Mouse (Mus musculus) midbrain, embryonic 14.5 days (tissue): Measurements from ENCODE around the gene Nfic. TPM values are rescaled to one million over a fixed set of nuclear protein-coding genes. Genes with fewer than 3 reads are reported as not detected.
"Not testable (repeated sequence)": the region's sequence is repeated elsewhere in the genome, so short reads cannot be mapped to it uniquely, and the experiment has no call there.

ENCODE experiments used
- ATAC-seq: fragments of 200-750 bp; cut with Nextera tagmentation; 2 replicates; pipeline ENCODE4 v1.8.0; 2017; ENCODE audit warnings: moderate number of reproducible peaks, moderate library complexity; ENCODE audit not compliant: low FRiP score, low TSS enrichment
- DNase-seq: peaks from one replicate; pipeline ENCODE4 v3.0.0-alpha.2; 2015
- H3K27ac ChIP-seq: fragments of 300-500 bp; sonication (generic); replicated peaks from 2 replicates; pipeline ENCODE4 v1.5.1; 2014; ENCODE audit warnings: mild to moderate bottlenecking, low read depth, low read length, moderate library complexity
- H3K27me3 ChIP-seq: fragments of 300-500 bp; sonication (generic); 2 replicates; pipeline ENCODE4 v1.6.1; 2014; ENCODE audit warnings: low read length, control low read depth, mixed read lengths; ENCODE audit not compliant: control insufficient read depth, insufficient read depth
- H3K36me3 ChIP-seq: fragments of 300-500 bp; sonication (generic); 2 replicates; pipeline ENCODE4 v1.6.1; 2014; ENCODE audit warnings: low read length, control low read depth; ENCODE audit not compliant: control insufficient read depth, insufficient read depth
- H3K4me1 ChIP-seq: fragments of 300-500 bp; sonication (generic); 2 replicates; pipeline ENCODE4 v1.6.1; 2014; ENCODE audit warnings: mild to moderate bottlenecking, antibody characterized with exemption, low read length, control low read depth; ENCODE audit not compliant: control insufficient read depth, insufficient read depth
- H3K4me2 ChIP-seq: fragments of 300-500 bp; sonication (generic); 2 replicates; pipeline ENCODE4 v1.6.1; 2014; ENCODE audit warnings: mild to moderate bottlenecking, low read length, moderate library complexity
- H3K4me3 ChIP-seq: fragments of 300-500 bp; sonication (generic); replicated peaks from 2 replicates; pipeline ENCODE4 v1.5.1; 2014; ENCODE audit warnings: low read depth, low read length
- H3K9ac ChIP-seq: fragments of 300-500 bp; sonication (generic); replicated peaks from 2 replicates; pipeline ENCODE4 v1.6.1; 2014; ENCODE audit warnings: mild to moderate bottlenecking, low read length, moderate library complexity
- H3K9me3 ChIP-seq: fragments of 300-500 bp; sonication (generic); 2 replicates; pipeline ENCODE4 v1.6.1; 2016; ENCODE audit warnings: low read length, control low read depth, mixed read lengths; ENCODE audit not compliant: control insufficient read depth
- WGBS: fragments of 180-500 bp; shearing (Covaris S2); extraction: QIAGEN DNeasy Blood & Tissue Kit; methylation state at CpG from one replicate; pipeline ENCODE4 v1.1.7; 2014; 5-methylcytosine and 5-hydroxymethylcytosine counted together
- polyA plus RNA-seq: library from polyadenylated mRNA; unstranded; fragments of >200 nt; fragmentation: Nextera tagmentation; extraction: Ambion mirVana; gene quantifications from 2 replicates; pipeline ENCODE4 v1.2.1, GENCODE M21; 2014

Gene Nfic
- polyA plus RNA-seq, 1 experiment from 2014 or later: 13.7 TPM

GRCm38 (mm10) chr10:81450641-81451364, 4.6 kb downstream of the Nfic start:
- Histone ChIP-seq H3K36me3 (no peaks in the 10 kb centered on the region), H3K27me3 (peaks cover 43% of the 10 kb centered on the region), H3K9ac (no peak overlapping the region), H3K4me3 (no peak overlapping the region), H3K4me1 (no peaks in the 10 kb centered on the region), H3K27ac (no peak overlapping the region), H3K9me3 (no peaks in the 10 kb centered on the region), H3K4me2 (no peak overlapping the region)
- DNase-seq (peak; percentile 0), ATAC-seq (no peak)
- WGBS: 61% methylated on average over 9 of the region's 9 CpGs

- H3K9ac ChIP-seq: no peak overlapping the region
- no peak overlapping the region for H3K4me2 ChIP-seq
- no peaks in the 10 kb centered on the region for H3K36me3 ChIP-seq
- no peak overlapping the region for H3K4me3 ChIP-seq
- ATAC-seq (no peak), DNase-seq (peak; percentile 95)
- WGBS: 1% methylated on average over 7 of the region's 7 CpGs
- H3K27ac ChIP-seq: no peak overlapping the region
- H3K9me3 ChIP-seq: no peaks in the 10 kb centered on the region
- peaks cover 43% of the 10 kb centered on the region for H3K27me3 ChIP-seq
- H3K4me1 ChIP-seq: no peaks in the 10 kb centered on the region
Observed at GRCm38 (mm10) chr10:81450140-81450539, 5.3 kb downstream of the Nfic start.

- H3K27ac ChIP-seq, H3K36me3 ChIP-seq, H3K9ac ChIP-seq, H3K4me1 ChIP-seq, ATAC-seq, H3K4me3 ChIP-seq, H3K4me2 ChIP-seq, DNase-seq, H3K27me3 ChIP-seq, H3K9me3 ChIP-seq: not testable (repeated sequence)
- 36% methylated on average over 2 of the region's 2 CpGs for WGBS
Observed at GRCm38 (mm10) chr10:81445516-81445915, 9.9 kb downstream of the Nfic start.

- no peaks in the 10 kb centered on the region for H3K4me1 ChIP-seq
- H3K4me3 ChIP-seq: no peak overlapping the region
- H3K27me3 ChIP-seq: no peaks in the 10 kb centered on the region
- no peaks in the 10 kb centered on the region for H3K9me3 ChIP-seq
- DNase-seq (peak; percentile 25), ATAC-seq (no peak)
- H3K36me3 ChIP-seq: no peaks in the 10 kb centered on the region
- H3K9ac ChIP-seq: no peak overlapping the region
- no peak overlapping the region for H3K27ac ChIP-seq
- H3K4me2 ChIP-seq: no peak overlapping the region
Observed at GRCm38 (mm10) chr10:81441019-81441418, 14.4 kb downstream of the Nfic start.

- Histone ChIP-seq H3K9ac (no peak overlapping the region), H3K9me3 (no peaks in the 10 kb centered on the region), H3K27me3 (no peaks in the 10 kb centered on the region), H3K4me1 (0 out of 2 replicates have a peak, but pooled peaks cover 3% of the 10 kb centered on the region), H3K36me3 (no peaks in the 10 kb centered on the region), H3K27ac (no peak overlapping the region), H3K4me2 (no peak overlapping the region), H3K4me3 (no peak overlapping the region)
- ATAC-seq: no peak
- 68% methylated on average over 3 of the region's 3 CpGs for WGBS
- peak; percentile 72 for DNase-seq
Observed at GRCm38 (mm10) chr10:81435436-81435835, 20.0 kb downstream of the Nfic start.

- no peak overlapping the region for H3K4me2 ChIP-seq
- ATAC-seq: no peak
- peak; percentile 0 for DNase-seq
- H3K27me3 ChIP-seq: no peaks in the 10 kb centered on the region
- no peak overlapping the region for H3K9ac ChIP-seq
- H3K36me3 ChIP-seq: no peaks in the 10 kb centered on the region
- peaks cover 6% of the 10 kb centered on the region; the same call in 1 of the 2 replicates for H3K4me1 ChIP-seq
- H3K9me3 ChIP-seq: no peaks in the 10 kb centered on the region
- no peak overlapping the region for H3K27ac ChIP-seq
- WGBS: 72% methylated on average over 15 of the region's 15 CpGs
- no peak overlapping the region for H3K4me3 ChIP-seq
Observed at GRCm38 (mm10) chr10:81434361-81435263, 20.8 kb downstream of the Nfic start.

GRCm38 (mm10) chr10:81433541-81434289, 21.7 kb downstream of the Nfic start:
- no peak overlapping the region for H3K4me3 ChIP-seq
- no peak overlapping the region for H3K9ac ChIP-seq
- no peaks in the 10 kb centered on the region; the same call in 1 of the 2 replicates for H3K27me3 ChIP-seq
- DNase-seq (peak; percentile 3), ATAC-seq (no peak)
- no peaks in the 10 kb centered on the region for H3K9me3 ChIP-seq
- WGBS: 80% methylated on average over 26 of the region's 26 CpGs
- peaks cover 8% of the 10 kb centered on the region; the same call in 1 of the 2 replicates for H3K4me1 ChIP-seq
- H3K4me2 ChIP-seq: peak overlapping the region; percentile 52
- no peaks in the 10 kb centered on the region for H3K36me3 ChIP-seq
- no peak overlapping the region for H3K27ac ChIP-seq

- peak overlapping the region; percentile 52 for H3K4me2 ChIP-seq
- H3K9ac ChIP-seq: no peak overlapping the region; the same call in 1 of the 2 replicates
- 4% methylated on average over 17 of the region's 17 CpGs for WGBS
- H3K9me3 ChIP-seq: no peaks in the 10 kb centered on the region
- peaks cover 7% of the 10 kb centered on the region; the same call in 1 of the 2 replicates for H3K27me3 ChIP-seq
- peak overlapping the region; percentile 20; the same call in 1 of the 2 replicates for H3K4me3 ChIP-seq
- H3K4me1 ChIP-seq: peaks cover 8% of the 10 kb centered on the region; the same call in 1 of the 2 replicates
- H3K27ac ChIP-seq: no peak overlapping the region
- no peaks in the 10 kb centered on the region for H3K36me3 ChIP-seq
- ATAC-seq (peak; percentile 87), DNase-seq (peak; percentile 97)
Observed at GRCm38 (mm10) chr10:81432868-81433262, 22.6 kb downstream of the Nfic start.
